Mouse (Mus musculus): ENCODE measurements at regions not wholly inside any gene's neighbourhood (a gene's known extent, or its start where the extent isn't known, plus 50 kb on each side); places are given as distances from the start of the nearest gene placed in this dataset.

GRCm38 (mm10) chr17:7467638-7468037 lies 82.4 kb upstream of the Unc93a2 start:
- DNase-seq (ENCODE audit: low read depth, low spot score): no peak

DNA sequence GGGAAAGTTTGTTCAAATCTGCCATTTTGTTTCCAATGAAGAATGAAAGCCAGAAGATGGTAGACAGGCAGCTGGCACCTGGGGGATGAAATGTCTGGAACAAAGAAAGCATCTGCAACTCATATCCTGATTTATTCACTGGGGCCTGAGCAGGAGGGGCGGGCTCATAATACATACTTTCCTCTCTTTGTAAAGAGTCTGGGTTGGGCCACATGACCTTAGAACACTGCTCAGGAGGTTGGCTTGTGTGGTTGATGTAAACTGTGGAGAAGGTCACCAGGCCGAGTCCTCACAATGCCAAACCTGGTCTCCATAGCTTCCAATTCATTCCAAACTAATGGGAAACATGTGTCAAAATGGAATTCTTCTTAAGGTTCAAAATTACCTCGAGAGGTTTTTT lies 79.6 kb upstream of the Unc93a2 start:
- DNase-seq (ENCODE audit: low read depth, low spot score): no peak

DNA sequence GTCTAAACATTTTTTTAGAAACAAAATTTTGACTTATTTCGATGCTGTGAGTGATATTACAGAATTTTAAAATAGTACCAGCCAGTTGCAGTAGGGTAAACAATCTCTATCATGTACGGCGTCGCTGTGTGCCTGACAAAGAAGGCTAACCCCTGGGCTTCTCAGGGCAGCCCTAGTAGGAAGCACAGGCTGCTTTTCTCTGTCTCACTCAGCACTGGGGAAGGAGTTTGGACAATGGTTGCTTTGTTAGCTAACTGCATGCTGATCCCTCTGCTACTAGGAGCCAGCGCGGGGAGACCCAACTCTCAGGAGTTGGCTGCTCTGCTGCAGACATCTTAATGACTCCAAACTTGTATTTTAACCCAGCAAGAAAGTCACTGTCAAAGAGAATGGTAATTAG lies 75.9 kb upstream of the Unc93a2 start:
- DNase-seq (ENCODE audit: low read depth, low spot score): no peak

- no peak for DNase-seq (ENCODE audit: low read depth, low spot score)
Measured at GRCm38 (mm10) chr17:7456939-7457338, 71.7 kb upstream of the Unc93a2 start.

- DNase-seq (ENCODE audit: low read depth, low spot score): peak; percentile 54
Measured at GRCm38 (mm10) chr17:7443822-7444221, 58.6 kb upstream of the Unc93a2 start.

GRCm38 (mm10) chr17:7435075-7435474 lies 49.8 kb upstream of the Unc93a2 start:
- DNase-seq (ENCODE audit: low read depth, low spot score): no peak

Measured in embryo, embryonic 11.5 days (tissue).